Comparison of ENCODE assay signal across 8 mouse cellular contexts in genomic region chr1:72871697-72872411, GRCm38 (mm10). TPM values are rescaled to one million over a fixed set of nuclear protein-coding genes. Genes with fewer than 3 reads are reported as not detected.
DNase-seq lines count a peak whose midpoint lies in the region; ATAC-seq lines count a peak whose summit lies in the region.

No protein-coding gene starts in this region.

- peak overlapping the region; percentile 37 for H3K27ac ChIP-seq in embryonic facial prominence, embryonic 12.5 days
- H3K27ac ChIP-seq in hindbrain, embryonic 14.5 days: peak overlapping the region; percentile 84
- peak overlapping the region; percentile 7; the same call in 1 of the 2 replicates for H3K27ac ChIP-seq in limb, embryonic 10.5 days
- peak overlapping the region; percentile 85 for H3K27ac ChIP-seq in neural tube, embryonic 14.5 days (ENCODE audit: low read depth, low read length)

- peak overlapping the region; percentile 34 for H3K9ac ChIP-seq in embryonic facial prominence, embryonic 12.5 days
- H3K9ac ChIP-seq in hindbrain, embryonic 14.5 days: peak overlapping the region; percentile 66
- H3K9ac ChIP-seq in neural tube, embryonic 14.5 days (replicated peaks; ENCODE audit: low read depth, low read length): peak overlapping the region; percentile 67

- under 1% methylated on average over 34 of the region's 34 CpGs for WGBS in embryonic facial prominence, embryonic 12.5 days
- WGBS in hindbrain, embryonic 14.5 days: under 1% methylated on average over 34 of the region's 34 CpGs
- under 1% methylated on average over 34 of the region's 34 CpGs for WGBS in limb, embryonic 10.5 days
- 0% methylated on average over 34 of the region's 34 CpGs for WGBS in neural tube, embryonic 14.5 days

- peaks cover 6% of the 10 kb centered on the region; the same call in 1 of the 2 replicates for H3K36me3 ChIP-seq in embryonic facial prominence, embryonic 12.5 days
- H3K36me3 ChIP-seq in hindbrain, embryonic 14.5 days (replicated peaks; ENCODE audit: control insufficient read depth, insufficient read depth): no peaks in the 10 kb centered on the region
- H3K36me3 ChIP-seq in limb, embryonic 10.5 days: no peaks in the 10 kb centered on the region
- H3K36me3 ChIP-seq in neural tube, embryonic 14.5 days (ENCODE audit: control insufficient read depth, insufficient read depth, low read length): no peaks in the 10 kb centered on the region

- peak; percentile 10 for DNase-seq in CD4-positive helper T cell, adult 2 months (ENCODE audit: low read depth, low spot score)
- DNase-seq in ES-CJ7 (ENCODE audit: low read depth, low spot score): peak; percentile 57
- peak; percentile 73 for DNase-seq in hindbrain, embryonic 14.5 days (ENCODE audit: low spot score)
- peak; percentile 56 for DNase-seq in limb, embryonic 10.5 days (ENCODE audit: low spot score)
- DNase-seq in ovary, adult 18-20 months (ENCODE audit: low spot score): no peak

- H3K4me2 ChIP-seq in embryonic facial prominence, embryonic 12.5 days (replicated peaks): peak overlapping the region; percentile 77
- H3K4me2 ChIP-seq in hindbrain, embryonic 14.5 days (replicated peaks): peak overlapping the region; percentile 96
- H3K4me2 ChIP-seq in neural tube, embryonic 14.5 days (ENCODE audit: low read depth, low read length): peak overlapping the region; percentile 92

- peak overlapping the region; percentile 72 for H3K4me3 ChIP-seq in embryonic facial prominence, embryonic 12.5 days
- peak overlapping the region; percentile 52 for H3K4me3 ChIP-seq in hindbrain, embryonic 14.5 days (replicated peaks; ENCODE audit: low read length)
- H3K4me3 ChIP-seq in limb, embryonic 10.5 days: peak overlapping the region; percentile 65
- H3K4me3 ChIP-seq in neural tube, embryonic 14.5 days (ENCODE audit: low read depth, low read length): peak overlapping the region; percentile 55

- no peaks in the 10 kb centered on the region for H3K9me3 ChIP-seq in embryonic facial prominence, embryonic 12.5 days
- no peaks in the 10 kb centered on the region for H3K9me3 ChIP-seq in hindbrain, embryonic 14.5 days (ENCODE audit: control insufficient read depth, low read length)
- H3K9me3 ChIP-seq in limb, embryonic 10.5 days (replicated peaks): no peaks in the 10 kb centered on the region
- no peaks in the 10 kb centered on the region for H3K9me3 ChIP-seq in neural tube, embryonic 14.5 days (ENCODE audit: control insufficient read depth, low read length)

- H3K27me3 ChIP-seq in embryonic facial prominence, embryonic 12.5 days: no peaks in the 10 kb centered on the region
- H3K27me3 ChIP-seq in hindbrain, embryonic 14.5 days (ENCODE audit: control insufficient read depth, insufficient read depth, low read length): peaks cover 29% of the 10 kb centered on the region; the same call in 1 of the 2 replicates
- peaks cover 66% of the 10 kb centered on the region for H3K27me3 ChIP-seq in limb, embryonic 10.5 days (ENCODE audit: low read depth, poor library complexity, severe bottlenecking)
- H3K27me3 ChIP-seq in neural tube, embryonic 14.5 days (ENCODE audit: control insufficient read depth, insufficient read depth, low read length): no peaks in the 10 kb centered on the region

- H3K4me1 ChIP-seq in embryonic facial prominence, embryonic 12.5 days: peaks cover 36% of the 10 kb centered on the region
- peaks cover 48% of the 10 kb centered on the region for H3K4me1 ChIP-seq in hindbrain, embryonic 14.5 days (replicated peaks; ENCODE audit: control insufficient read depth, insufficient read depth, low read length)
- peaks cover 74% of the 10 kb centered on the region for H3K4me1 ChIP-seq in limb, embryonic 10.5 days
- H3K4me1 ChIP-seq in neural tube, embryonic 14.5 days (ENCODE audit: control insufficient read depth, insufficient read depth, low read length): 0 out of 2 replicates have a peak, but pooled peaks cover 11% of the 10 kb centered on the region

- no peak for ATAC-seq in embryonic facial prominence, embryonic 12.5 days (ENCODE audit: insufficient number of reproducible peaks, insufficient read depth, low FRiP score, low TSS enrichment)
- ATAC-seq in hindbrain, embryonic 14.5 days (ENCODE audit: low FRiP score): peak; percentile 13; the same call in 1 of the 2 replicates
- ATAC-seq in neural tube, embryonic 14.5 days (ENCODE audit: low read depth): peak; percentile 26; the same call in 1 of the 2 replicates
- no peak for ATAC-seq in megakaryocyte-erythroid progenitor cell, adult 5-6 weeks (replicated peaks; ENCODE audit: low FRiP score, low TSS enrichment, poor library complexity, severe bottlenecking)

RNA-seq across cellular contexts. Expression of gene Igfbp5, which starts 2.8 kb away (rescaled TPM):
- polyA plus RNA-seq in embryonic facial prominence, embryonic 12.5 days (2016; fragmentation: Nextera tagmentation; extraction: Ambion mirVana): 142 and 150 TPM in 2 replicates
- polyA plus RNA-seq in hindbrain, embryonic 14.5 days (2014; fragmentation: Nextera tagmentation; extraction: Ambion mirVana): 47.5 and 54.4 TPM in 2 replicates
- polyA plus RNA-seq in limb, embryonic 10.5 days (2016; fragmentation: Nextera tagmentation; extraction: Ambion mirVana): 44.4 and 55.4 TPM in 2 replicates
- 85.0 and 112 TPM in 2 replicates for polyA plus RNA-seq in neural tube, embryonic 14.5 days (2014; fragmentation: Nextera tagmentation; extraction: Ambion mirVana)
- not detected in 2 replicates for total RNA-seq in megakaryocyte-erythroid progenitor cell, adult 5-6 weeks (2014; fragmentation: Nextera tagmentation)
- total RNA-seq in megakaryocyte-erythroid progenitor cell, adult 5-6 weeks (2017): 0.53 TPM in 1 of 2 replicates, not detected in the other

RNA-seq across cellular contexts. Expression of gene Igfbp2, which starts 47.6 kb away (rescaled TPM):
- polyA plus RNA-seq in embryonic facial prominence, embryonic 12.5 days (2016; fragmentation: Nextera tagmentation; extraction: Ambion mirVana): 429 and 434 TPM in 2 replicates
- polyA plus RNA-seq in hindbrain, embryonic 14.5 days (2014; fragmentation: Nextera tagmentation; extraction: Ambion mirVana): 443 and 473 TPM in 2 replicates
- 198 and 264 TPM in 2 replicates for polyA plus RNA-seq in limb, embryonic 10.5 days (2016; fragmentation: Nextera tagmentation; extraction: Ambion mirVana)
- polyA plus RNA-seq in neural tube, embryonic 14.5 days (2014; fragmentation: Nextera tagmentation; extraction: Ambion mirVana): 163 and 379 TPM in 2 replicates
- total RNA-seq in megakaryocyte-erythroid progenitor cell, adult 5-6 weeks (2014; fragmentation: Nextera tagmentation): not detected in 2 replicates
- total RNA-seq in megakaryocyte-erythroid progenitor cell, adult 5-6 weeks (2017): not detected in 2 replicates

Comparison
In these comparisons a context has a peak if more than half of its experiments do, and no peak if none do; other contexts are left out.
1. ATAC-seq: peak in hindbrain, embryonic 14.5 days (single experiment) and neural tube, embryonic 14.5 days (single experiment); none in embryonic facial prominence, embryonic 12.5 days (single experiment) and megakaryocyte-erythroid progenitor cell, adult 5-6 weeks (single experiment).
2. H3K27ac ChIP-seq: peak in every context shown above with its lines; median percentile 85 in neural tube, embryonic 14.5 days; 84 in hindbrain, embryonic 14.5 days; 37 in embryonic facial prominence, embryonic 12.5 days; 7 in limb, embryonic 10.5 days.
3. Peak in every context shown above with its lines, with median percentiles within 50 percentile points of each other: H3K4me2 ChIP-seq, H3K4me3 ChIP-seq and H3K9ac ChIP-seq.